Comparison of ENCODE assay signal across 21 mouse cellular contexts in the genomic region with DNA sequence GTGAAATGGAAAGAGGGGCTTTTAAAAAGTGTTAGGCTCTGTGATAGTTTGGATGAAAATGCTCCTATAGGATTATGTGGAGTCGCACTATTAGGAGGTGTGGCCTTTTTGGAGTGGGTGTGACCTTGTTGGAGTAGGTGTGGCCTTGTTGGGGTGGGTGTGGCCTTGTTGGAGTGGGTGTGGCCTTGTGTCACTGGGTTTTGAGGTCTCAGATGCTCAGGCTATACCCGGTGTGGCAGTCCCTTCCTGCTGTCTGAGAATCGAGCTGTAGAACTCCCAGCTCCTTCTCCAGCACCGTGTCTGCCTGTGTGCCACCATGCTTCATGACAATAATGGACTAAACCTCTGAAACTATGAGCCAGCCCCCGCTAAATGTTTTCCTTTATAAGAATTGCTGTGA. TPM values are rescaled to one million over a fixed set of nuclear protein-coding genes. Genes with fewer than 3 reads are reported as not detected.
"Had no signal": no experiment of that assay in that cellular context is flagged by ENCODE, and none has a peak within 500 bp of the region (broad histone marks: within the 10 kb centered on the region; RNA-seq: fewer than 3 reads in every experiment).

No protein-coding gene starts in this region.

- ATAC-seq: midbrain, embryonic 16.5 days had no signal

- H3K9ac ChIP-seq: lung, embryonic 14.5 days; midbrain, embryonic 12.5 days; neural tube, embryonic 13.5 days; neural tube, embryonic 15.5 days had no signal

- H3K27ac ChIP-seq: midbrain, embryonic 10.5 days; midbrain, embryonic 12.5 days; neural tube, embryonic 13.5 days; neural tube, embryonic 15.5 days had no signal

- H3K36me3 ChIP-seq: midbrain, embryonic 10.5 days; midbrain, embryonic 12.5 days; neural tube, embryonic 13.5 days; neural tube, embryonic 15.5 days had no signal

- H3K4me2 ChIP-seq: lung, embryonic 14.5 days; midbrain, embryonic 12.5 days; neural tube, embryonic 13.5 days; neural tube, embryonic 15.5 days had no signal

- H3K27me3 ChIP-seq: midbrain, embryonic 12.5 days; neural tube, embryonic 13.5 days; neural tube, embryonic 15.5 days had no signal

- H3K9me3 ChIP-seq: midbrain, embryonic 10.5 days; midbrain, embryonic 12.5 days; neural tube, embryonic 13.5 days; neural tube, embryonic 15.5 days had no signal

- H3K4me3 ChIP-seq: midbrain, embryonic 10.5 days; midbrain, embryonic 12.5 days; myocyte; neural tube, embryonic 13.5 days; neural tube, embryonic 15.5 days had no signal

- DNase-seq: lung, adult 18-20 months; lung, embryonic 14.5 days; lung, postnatal 10 days; lung, postnatal 4 days; midbrain, embryonic 14.5 days; retina, postnatal 1 day; right cerebral cortex, adult 18-20 months; right cerebral cortex, postnatal 25 days; right cerebral cortex, postnatal 4 days; spleen, adult 18-20 months; thymus, adult 18-20 months; thymus, postnatal 14 days; thymus, postnatal 36 days had no signal

RNA-seq across cellular contexts. Expression of a gene that starts 31.5 kb away (rescaled TPM):
- total RNA-seq: megakaryocyte, adult 5-6 weeks had no signal

RNA-seq across cellular contexts. Expression of a gene that starts 55.8 kb away (rescaled TPM):
- total RNA-seq: megakaryocyte, adult 5-6 weeks; megakaryocyte-erythroid progenitor cell, adult 5-6 weeks had no signal
